Mouse (Mus musculus): ENCODE results near the gene Kcnj15.
A peak's percentile ranks its signal among the peaks of the same experiment; 100 is the strongest.

Kcnj15 gene

GRCm38 (mm10) chr16:95257266-95257894 lies at the start of gene Kcnj15:
Gene Kcnj15 (plus strand): TSS chr16:95257558.
- no peak for DNase-seq (ENCODE audit: low read depth)

- DNase-seq (ENCODE audit: low read depth), result no peak
Observed at GRCm38 (mm10) chr16:95208243-95208642, 49.1 kb upstream of the Kcnj15 start.

GRCm38 (mm10) chr16:95209011-95209466 lies 48.3 kb upstream of the Kcnj15 start:
- DNase-seq (ENCODE audit: low read depth), result peak; percentile 61

- no peak for DNase-seq (ENCODE audit: low read depth)
Observed at GRCm38 (mm10) chr16:95214251-95215197, 42.8 kb upstream of the Kcnj15 start.

GRCm38 (mm10) chr16:95215782-95216181 lies 41.6 kb upstream of the Kcnj15 start:
- DNase-seq (ENCODE audit: low read depth), result no peak

GRCm38 (mm10) chr16:95216346-95216745 lies 41.0 kb upstream of the Kcnj15 start:
- no peak for DNase-seq (ENCODE audit: low read depth)

- no peak for DNase-seq (ENCODE audit: low read depth)
Observed at GRCm38 (mm10) chr16:95216824-95217223, 40.5 kb upstream of the Kcnj15 start.

GRCm38 (mm10) chr16:95218783-95219182 lies 38.6 kb upstream of the Kcnj15 start:
- DNase-seq (ENCODE audit: low read depth), result peak; percentile 60

- DNase-seq (ENCODE audit: low read depth), result no peak
Observed at GRCm38 (mm10) chr16:95219459-95219858, 37.9 kb upstream of the Kcnj15 start.

- no peak for DNase-seq (ENCODE audit: low read depth)
Observed at GRCm38 (mm10) chr16:95221051-95221450, 36.3 kb upstream of the Kcnj15 start.

GRCm38 (mm10) chr16:95222026-95222718 lies 35.2 kb upstream of the Kcnj15 start:
- no peak for DNase-seq (ENCODE audit: low read depth)

GRCm38 (mm10) chr16:95223435-95223834 lies 33.9 kb upstream of the Kcnj15 start:
- DNase-seq (ENCODE audit: low read depth), result no peak

GRCm38 (mm10) chr16:95225285-95225684 lies 32.1 kb upstream of the Kcnj15 start:
- no peak for DNase-seq (ENCODE audit: low read depth)

- no peak for DNase-seq (ENCODE audit: low read depth)
Observed at GRCm38 (mm10) chr16:95231768-95232167, 25.6 kb upstream of the Kcnj15 start.

GRCm38 (mm10) chr16:95234891-95235548 lies 22.3 kb upstream of the Kcnj15 start:
- no peak for DNase-seq (ENCODE audit: low read depth)

GRCm38 (mm10) chr16:95239209-95239925 lies 18.0 kb upstream of the Kcnj15 start:
- DNase-seq (ENCODE audit: low read depth), result no peak

- no peak for DNase-seq (ENCODE audit: low read depth)
Observed at GRCm38 (mm10) chr16:95240688-95241087, 16.7 kb upstream of the Kcnj15 start.

- no peak for DNase-seq (ENCODE audit: low read depth)
Observed at GRCm38 (mm10) chr16:95241581-95241980, 15.8 kb upstream of the Kcnj15 start.

- DNase-seq (ENCODE audit: low read depth), result no peak
Observed at GRCm38 (mm10) chr16:95242114-95242513, 15.2 kb upstream of the Kcnj15 start.

- no peak for DNase-seq (ENCODE audit: low read depth)
Observed at GRCm38 (mm10) chr16:95243401-95243800, 14.0 kb upstream of the Kcnj15 start.

GRCm38 (mm10) chr16:95244626-95245303 lies 12.6 kb upstream of the Kcnj15 start:
- no peak for DNase-seq (ENCODE audit: low read depth)

Data from naive thymus-derived CD4-positive, alpha-beta T cell, adult 2 months (primary cell).